Mouse (Mus musculus) MEL (cell line): ENCODE data around the gene Srd5a3.

Source experiments
- CHD2 ChIP-seq: IDR thresholded peaks from 2 replicates; pipeline ENCODE4 v1.6.1; 2011; ENCODE audit warnings: low read length, improper control_type of control experiment
- CTCF ChIP-seq, 3 experiments: IDR thresholded peaks in 2 of 3; conservative IDR thresholded peaks in 1 of 3; 2 replicates each; pipeline ENCODE4 v1.5.1; 2011 to 2012; ENCODE audit warnings: low read length in 3 of 3, low read depth in 2 of 3, mild to moderate bottlenecking in 2 of 3, improper control_type of control experiment in 1 of 3, inconsistent platforms in 1 of 3, mixed read lengths in 1 of 3, moderate library complexity in 1 of 3; ENCODE audit not compliant: control insufficient read depth in 1 of 3, insufficient read depth in 1 of 3, poor library complexity in 1 of 3, severe bottlenecking in 1 of 3
- EP300 ChIP-seq, 2 experiments: IDR thresholded peaks; 2 replicates each; pipeline ENCODE4 v1.6.1; 2011; ENCODE audit warnings: improper control_type of control experiment in 2 of 2, low read length in 2 of 2, low read depth in 1 of 2, mild to moderate bottlenecking in 1 of 2
- ETS1 ChIP-seq: IDR thresholded peaks from 2 replicates; pipeline ENCODE4 v1.6.1; 2012; ENCODE audit warnings: low read depth, mild to moderate bottlenecking, inconsistent platforms, low read length, improper control_type of control experiment, moderate library complexity
- GATA1 ChIP-seq: IDR thresholded peaks from 2 replicates; pipeline ENCODE4 v1.6.1; 2011; ENCODE audit warnings: low read depth, low read length, improper control_type of control experiment
- KAT2A ChIP-seq: conservative IDR thresholded peaks from 2 replicates; pipeline ENCODE4 v1.6.1; 2012; ENCODE audit warnings: low read depth, low read length, improper control_type of control experiment, inconsistent platforms
- POLR2A ChIP-seq, 2 experiments: IDR thresholded peaks; 2 replicates each; pipeline ENCODE4 v1.6.1; 2011 to 2012; ENCODE audit warnings: low read length in 2 of 2, mild to moderate bottlenecking in 2 of 2, control low read depth in 1 of 2, improper control_type of control experiment in 1 of 2, low read depth in 1 of 2, moderate library complexity in 1 of 2; ENCODE audit not compliant: control insufficient read depth in 1 of 2, insufficient read depth in 1 of 2, poor library complexity in 1 of 2
- SIN3A ChIP-seq: IDR thresholded peaks from 2 replicates; pipeline ENCODE4 v1.6.1; 2012; ENCODE audit warnings: low read length, improper control_type of control experiment, inconsistent platforms
- TBP ChIP-seq: IDR thresholded peaks from 2 replicates; pipeline ENCODE4 v1.8.0; 2011; ENCODE audit warnings: low read depth, low read length, improper control_type of control experiment
- UBTF ChIP-seq: IDR thresholded peaks from 2 replicates; pipeline ENCODE4 v1.6.1; 2012; ENCODE audit warnings: low read depth, mild to moderate bottlenecking, inconsistent platforms, low read length, improper control_type of control experiment, moderate library complexity, borderline replicate concordance; ENCODE audit not compliant: insufficient read depth
- ZKSCAN1 ChIP-seq: IDR thresholded peaks from 2 replicates; pipeline ENCODE4 v1.6.1; 2012; ENCODE audit warnings: low read depth, mild to moderate bottlenecking, inconsistent platforms, low read length, improper control_type of control experiment, moderate library complexity

DNA sequence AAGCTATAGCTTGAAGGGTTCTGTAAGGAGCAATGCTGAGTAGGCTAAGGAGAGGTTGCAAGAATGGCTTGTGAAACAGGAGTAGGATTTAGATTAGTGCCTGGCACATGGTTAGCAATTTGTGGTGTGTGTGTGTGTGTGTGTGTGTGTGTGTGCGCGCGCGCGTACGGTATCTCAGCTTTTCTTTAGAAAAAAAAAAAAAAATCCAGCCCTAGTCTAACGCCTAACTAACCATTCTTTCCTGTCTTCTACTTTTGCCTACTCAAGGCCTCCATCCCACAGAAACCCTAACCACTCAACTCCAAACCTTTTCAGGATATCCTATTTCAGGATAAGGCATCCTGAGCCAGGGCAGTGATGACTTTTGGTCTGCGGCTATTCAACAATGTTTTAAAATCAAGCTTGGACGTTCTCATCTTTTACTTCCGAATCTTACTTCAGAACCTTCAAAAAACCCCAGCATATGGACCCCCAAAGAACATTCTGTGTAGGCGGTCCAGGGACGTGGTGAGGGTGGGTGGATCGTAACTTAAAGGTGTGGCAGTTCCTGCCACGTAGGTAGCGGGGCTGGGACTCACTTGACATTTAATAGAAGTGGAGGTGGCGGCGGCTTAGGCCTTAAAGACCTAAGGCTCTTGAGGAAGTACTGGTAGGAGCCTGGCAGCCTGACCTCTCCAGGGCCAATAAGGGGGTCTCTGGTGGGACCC lies 43.1 kb downstream of the Srd5a3 start:
- TF ChIP-seq GATA1 (no peak), ZKSCAN1 (no peak), KAT2A (no peak), POLR2A (IDR thresholded peaks at IDR 0.05; ENCODE audit: control insufficient read depth in 1 of 2, insufficient read depth in 1 of 2, low read depth in 1 of 2, low read length in 2 of 2, poor library complexity in 1 of 2) (no peak), UBTF (no peak), ETS1 (no peak), TBP (no peak), EP300 (IDR thresholded peaks at IDR 0.05; ENCODE audit: low read depth in 1 of 2, low read length in 2 of 2) (peak in 1 of 2 experiments; percentile 26; a peak in 1 of 4 replicates), CHD2 (no peak), CTCF (IDR thresholded peaks at IDR 0.05 in 2 of 3, conservative IDR thresholded peaks at IDR 0.05 in 1 of 3; ENCODE audit: control insufficient read depth in 1 of 3, insufficient read depth in 1 of 3, low read depth in 2 of 3, low read length in 3 of 3, poor library complexity in 1 of 3, severe bottlenecking in 1 of 3) (no peak), SIN3A (no peak; the same call in 1 of the 2 replicates)
